Mouse (Mus musculus) myocyte (in vitro differentiated cells): ENCODE results near the gene Lif. TPM values are rescaled to one million over a fixed set of nuclear protein-coding genes. Genes with fewer than 3 reads are reported as not detected.

ENCODE experiments used
- H3K27me3 ChIP-seq: one replicate; pipeline ENCODE4 v1.6.1; 2011; ENCODE audit not compliant: control insufficient read depth, insufficient read depth, insufficient read length
- H3K36me3 ChIP-seq: one replicate; pipeline ENCODE4 v1.6.1; 2011; ENCODE audit not compliant: control insufficient read depth, insufficient read depth
- H3K4me2 ChIP-seq: one replicate; pipeline ENCODE4 v1.6.1; 2011; ENCODE audit warnings: low read depth, control low read depth
- H3K4me3 ChIP-seq: one replicate; pipeline ENCODE4 v1.5.1; 2011; ENCODE audit warnings: mild to moderate bottlenecking, control low read depth, moderate library complexity
- H3K79me2 ChIP-seq: one replicate; pipeline ENCODE4 v1.6.1; 2011; ENCODE audit not compliant: control insufficient read depth, insufficient read depth
- H3ac ChIP-seq: one replicate; pipeline ENCODE4 v1.6.1; 2011; ENCODE audit not compliant: control insufficient read depth, insufficient read length
- CEBPB ChIP-seq: IDR thresholded peaks from 2 replicates; pipeline ENCODE4 v1.6.1; 2011; ENCODE audit warnings: mild to moderate bottlenecking, moderate library complexity; ENCODE audit not compliant: poor library complexity, insufficient read depth, severe bottlenecking
- E2F4 ChIP-seq: IDR thresholded peaks from one replicate; pipeline ENCODE4 v1.6.1; 2011; ENCODE audit warnings: mild to moderate bottlenecking, control low read depth, moderate library complexity; ENCODE audit not compliant: insufficient read depth
- MAX ChIP-seq: IDR thresholded peaks from one replicate; pipeline ENCODE4 v1.6.1; 2011; ENCODE audit warnings: low read depth, mild to moderate bottlenecking, control low read depth
- MYOD1 ChIP-seq, 3 experiments: IDR thresholded peaks; one replicate each; pipeline ENCODE4 v1.6.1; 2011; ENCODE audit warnings: control low read depth in 2 of 3, low read depth in 2 of 3, mild to moderate bottlenecking in 2 of 3, moderate library complexity in 1 of 3; ENCODE audit not compliant: insufficient read length in 2 of 3, control insufficient read depth in 1 of 3
- MYOG ChIP-seq, 3 experiments: IDR thresholded peaks; one replicate each; pipeline ENCODE4 v1.6.1; 2011; ENCODE audit warnings: control low read depth in 2 of 3, low read depth in 2 of 3, mild to moderate bottlenecking in 2 of 3; ENCODE audit not compliant: insufficient read length in 2 of 3, control insufficient read depth in 1 of 3, insufficient read depth in 1 of 3
- POLR2A ChIP-seq: IDR thresholded peaks from one replicate; pipeline ENCODE4 v1.6.1; 2011; ENCODE audit warnings: low read depth, mild to moderate bottlenecking, control low read depth, moderate library complexity; ENCODE audit not compliant: insufficient read length
- POLR2AphosphoS2 ChIP-seq: IDR thresholded peaks from one replicate; pipeline ENCODE4 v1.6.1; 2011; ENCODE audit warnings: low read depth, control low read depth; ENCODE audit not compliant: insufficient read length
- REST ChIP-seq: IDR thresholded peaks from one replicate; pipeline ENCODE4 v1.6.1; 2011; ENCODE audit warnings: mild to moderate bottlenecking, control low read depth, moderate library complexity; ENCODE audit not compliant: insufficient read depth, insufficient read length
- SRF ChIP-seq: IDR thresholded peaks from one replicate; pipeline ENCODE4 v1.6.1; 2011; ENCODE audit warnings: low read depth; ENCODE audit not compliant: control insufficient read depth, insufficient read length
- TCF12 ChIP-seq: IDR thresholded peaks from one replicate; pipeline ENCODE4 v1.6.1; 2011; ENCODE audit warnings: mild to moderate bottlenecking, control low read depth; ENCODE audit not compliant: poor library complexity, insufficient read depth, severe bottlenecking
- TCF3 ChIP-seq: IDR thresholded peaks from one replicate; pipeline ENCODE4 v1.6.1; 2011; ENCODE audit warnings: low read depth, control low read depth; ENCODE audit not compliant: insufficient read length
- USF1 ChIP-seq: IDR thresholded peaks from one replicate; pipeline ENCODE4 v1.6.1; 2011; ENCODE audit warnings: low read depth, mild to moderate bottlenecking, control low read depth, moderate library complexity
- polyA plus RNA-seq: library from polyadenylated mRNA; unstranded; fragments of >200 nt; fragmentation: generic; extraction: Trizol; gene quantifications from one replicate; pipeline ENCODE4 v1.2.1, GENCODE M21; 2012; ENCODE audit warnings: missing spikeins

Gene Lif
- polyA plus RNA-seq, 1 experiment: 5.2 TPM

DNA sequence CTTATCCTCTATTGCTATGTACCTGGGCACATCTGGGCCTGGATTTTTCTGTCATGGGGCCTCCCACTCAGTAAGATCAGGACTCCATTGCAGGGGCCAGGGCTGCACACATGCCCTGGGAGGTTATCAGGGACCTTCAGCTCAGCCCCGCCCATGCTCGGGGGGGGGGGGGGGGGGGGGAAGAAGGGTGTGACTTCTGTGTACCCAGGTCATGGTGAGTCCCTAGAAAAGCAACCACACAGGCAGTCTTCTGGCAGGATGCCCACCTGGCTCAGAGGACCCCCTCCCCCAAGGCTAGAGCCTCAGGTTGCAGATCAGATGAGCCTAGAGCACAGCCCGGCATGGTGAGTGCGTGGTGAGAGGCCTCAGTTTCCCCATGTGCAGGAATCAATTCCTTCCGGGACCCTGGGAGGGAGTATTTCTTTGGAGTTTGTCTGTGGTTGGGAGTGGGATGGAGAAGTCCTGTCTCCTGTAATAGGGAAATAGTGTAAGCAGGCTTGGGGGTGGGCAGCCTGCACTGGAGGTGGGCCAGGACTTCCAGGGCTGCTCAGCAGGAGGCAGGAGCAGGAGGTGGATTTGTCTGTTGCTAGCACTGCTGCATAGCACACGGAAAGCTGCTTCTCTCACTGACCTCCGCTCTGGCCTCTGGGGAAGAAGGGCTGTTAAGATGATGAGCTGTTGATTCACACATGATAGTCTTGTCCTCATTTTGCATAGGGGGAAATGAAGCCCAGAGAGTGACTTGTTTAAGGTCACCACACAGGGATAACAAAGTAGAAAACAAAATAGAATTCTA, 33.8 kb upstream of the Lif start:
- Histone ChIP-seq H3K4me2 (no peak overlapping the region), H3K27me3 (no peaks in the 10 kb centered on the region), H3K4me3 (no peak overlapping the region), H3ac (no peak overlapping the region), H3K36me3 (no peaks in the 10 kb centered on the region), H3K79me2 (no peaks in the 10 kb centered on the region)
- no peak for TF ChIP-seq MYOD1 (IDR thresholded peaks at IDR 0.05; ENCODE audit: control insufficient read depth in 1 of 3, insufficient read length in 2 of 3, low read depth in 2 of 3)

DNA sequence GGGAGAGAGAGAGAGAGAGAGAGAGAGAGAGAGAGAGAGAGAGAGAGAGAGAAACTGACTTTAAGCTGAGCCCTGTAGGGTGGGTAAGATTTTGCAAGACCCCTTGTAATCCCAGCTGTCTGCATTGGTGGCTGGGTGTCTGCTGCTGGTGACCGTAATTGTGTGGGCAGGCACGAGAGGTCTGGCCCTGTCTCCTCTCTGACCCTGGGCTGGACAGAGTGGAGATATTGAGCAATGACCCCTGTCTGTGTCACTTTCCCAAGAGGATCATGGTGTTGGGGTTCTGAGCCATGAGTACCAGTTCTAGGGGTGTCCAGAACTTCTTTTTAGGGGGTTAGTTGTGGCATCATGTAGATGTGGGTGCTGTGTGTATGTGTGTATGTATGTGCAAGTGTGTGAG, 33.1 kb upstream of the Lif start:
- Histone ChIP-seq H3ac (no peak overlapping the region), H3K4me2 (no peak overlapping the region), H3K36me3 (no peaks in the 10 kb centered on the region), H3K27me3 (no peaks in the 10 kb centered on the region), H3K4me3 (no peak overlapping the region), H3K79me2 (no peaks in the 10 kb centered on the region)
- no peak for TF ChIP-seq REST
- TF ChIP-seq TCF12: no peak
- no peak for TF ChIP-seq SRF
- TF ChIP-seq CEBPB: no peak
- TF ChIP-seq POLR2A: no peak
- TF ChIP-seq TCF3: no peak
- no peak for TF ChIP-seq MYOD1 (IDR thresholded peaks at IDR 0.05; ENCODE audit: control insufficient read depth in 1 of 3, insufficient read length in 2 of 3, low read depth in 2 of 3)
- TF ChIP-seq MYOG (IDR thresholded peaks at IDR 0.05; ENCODE audit: control insufficient read depth in 1 of 3, insufficient read depth in 1 of 3, insufficient read length in 2 of 3, low read depth in 2 of 3): no peak
- TF ChIP-seq E2F4: no peak
- no peak for TF ChIP-seq USF1
- no peak for TF ChIP-seq POLR2AphosphoS2
- no peak for TF ChIP-seq MAX

DNA sequence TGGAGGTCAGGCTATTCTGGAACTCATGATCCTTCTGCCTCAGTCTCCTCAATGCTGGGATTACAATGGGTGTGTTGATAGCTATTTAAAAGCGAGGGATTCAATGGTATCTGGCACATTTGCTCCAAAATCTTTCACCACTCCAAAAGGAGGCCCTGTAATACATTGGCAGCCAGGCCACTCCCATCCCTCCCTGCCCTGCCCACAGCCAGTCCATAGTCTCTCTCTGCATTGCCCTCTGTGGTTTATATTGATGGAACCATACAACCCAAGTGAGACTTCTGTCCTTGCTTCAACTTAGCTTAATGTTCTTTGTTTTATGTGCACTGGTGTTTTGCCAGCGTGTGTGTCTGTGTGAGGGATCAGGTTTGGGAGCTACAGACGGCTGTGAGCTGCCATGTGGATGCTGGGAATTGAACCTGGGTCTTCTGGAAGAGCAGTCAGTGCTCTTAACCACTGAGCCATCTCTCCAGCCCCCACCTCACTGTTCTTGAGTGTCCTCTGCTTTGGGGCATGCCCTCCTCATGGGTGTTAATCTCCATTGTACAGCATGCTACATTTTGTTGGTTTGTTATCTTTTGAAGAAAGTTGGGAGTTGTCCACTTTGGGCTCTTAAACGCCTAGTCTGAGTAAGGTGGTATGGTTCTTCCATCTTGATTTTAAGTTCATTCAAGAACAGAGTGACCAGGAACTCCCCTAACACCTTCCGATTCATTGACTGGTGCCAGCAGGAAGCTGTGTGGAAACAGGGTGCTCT, 30.6 kb upstream of the Lif start:
- no peaks in the 10 kb centered on the region for H3K27me3 ChIP-seq
- no peak overlapping the region for H3K4me2 ChIP-seq
- no peaks in the 10 kb centered on the region for H3K79me2 ChIP-seq
- no peak overlapping the region for H3ac ChIP-seq
- no peak overlapping the region for H3K4me3 ChIP-seq
- H3K36me3 ChIP-seq: no peaks in the 10 kb centered on the region
- TF ChIP-seq POLR2AphosphoS2 (no peak), USF1 (no peak), MAX (no peak), TCF12 (no peak), REST (no peak), E2F4 (no peak), SRF (no peak), CEBPB (no peak), MYOD1 (IDR thresholded peaks at IDR 0.05; ENCODE audit: control insufficient read depth in 1 of 3, insufficient read length in 2 of 3, low read depth in 2 of 3) (no peak), MYOG (IDR thresholded peaks at IDR 0.05; ENCODE audit: control insufficient read depth in 1 of 3, insufficient read depth in 1 of 3, insufficient read length in 2 of 3, low read depth in 2 of 3) (no peak)

DNA sequence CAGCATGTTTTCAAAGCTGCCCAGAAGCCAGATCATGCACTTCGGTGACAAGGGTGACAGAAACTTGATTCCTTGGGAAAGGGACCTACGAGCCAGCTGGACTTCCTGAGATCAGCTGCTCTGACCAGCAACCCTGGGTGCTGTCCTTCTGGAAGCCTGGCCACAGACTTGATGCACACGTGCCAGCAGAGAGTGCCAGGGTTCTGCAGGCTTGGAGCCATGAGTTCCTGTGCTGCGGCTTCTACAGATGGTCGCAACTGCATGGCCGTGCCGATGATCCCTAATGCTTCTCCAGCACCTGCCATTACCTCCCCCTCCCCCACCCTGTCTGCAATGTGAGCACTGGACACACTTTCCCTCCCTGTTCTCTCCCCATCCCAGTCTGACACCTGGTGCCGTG, 28.9 kb upstream of the Lif start:
- Histone ChIP-seq H3K36me3 (no peaks in the 10 kb centered on the region), H3K4me2 (no peak overlapping the region), H3K27me3 (no peaks in the 10 kb centered on the region), H3ac (no peak overlapping the region), H3K4me3 (no peak overlapping the region), H3K79me2 (no peaks in the 10 kb centered on the region)
- peak; percentile 59 to 66 (median 66) for TF ChIP-seq MYOD1 (IDR thresholded peaks at IDR 0.05; ENCODE audit: control insufficient read depth in 1 of 3, insufficient read length in 2 of 3, low read depth in 2 of 3)
- TF ChIP-seq TCF12: peak; percentile 39
- TF ChIP-seq MYOG (IDR thresholded peaks at IDR 0.05; ENCODE audit: control insufficient read depth in 1 of 3, insufficient read depth in 1 of 3, insufficient read length in 2 of 3, low read depth in 2 of 3): peak; percentile 67 to 95 (median 78)
- no peak for TF ChIP-seq E2F4
- TF ChIP-seq TCF3: peak; percentile 53
- no peak for TF ChIP-seq MAX

DNA sequence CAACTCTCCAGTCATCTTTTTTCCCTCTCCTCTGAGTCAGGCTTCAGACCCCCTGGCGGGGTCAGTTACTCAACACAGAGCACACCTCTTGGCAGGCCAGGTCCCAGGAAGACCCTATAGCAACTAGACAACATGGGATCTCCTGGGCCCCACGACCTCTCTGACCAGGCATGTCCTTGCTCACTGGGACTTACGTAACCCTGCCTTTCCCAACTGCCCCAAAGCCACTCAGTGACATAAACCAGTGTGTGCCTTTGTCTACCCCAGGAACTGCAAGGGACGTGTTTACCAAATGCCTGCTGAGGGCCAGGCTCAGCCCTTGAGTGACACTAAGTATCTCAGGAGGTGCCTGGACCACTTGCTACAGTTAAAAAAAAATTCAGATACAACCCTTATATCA, 27.5 kb upstream of the Lif start:
- Histone ChIP-seq H3K79me2 (no peaks in the 10 kb centered on the region), H3K4me2 (no peak overlapping the region), H3K27me3 (no peaks in the 10 kb centered on the region), H3K36me3 (no peaks in the 10 kb centered on the region), H3ac (no peak overlapping the region), H3K4me3 (no peak overlapping the region)
- TF ChIP-seq CEBPB (no peak), MYOG (IDR thresholded peaks at IDR 0.05; ENCODE audit: control insufficient read depth in 1 of 3, insufficient read depth in 1 of 3, insufficient read length in 2 of 3, low read depth in 2 of 3) (no peak), MAX (no peak), E2F4 (no peak), SRF (no peak)
